Mouse (Mus musculus): ENCODE data around the gene Zfp952. TPM values are rescaled to one million over a fixed set of nuclear protein-coding genes. Genes with fewer than 3 reads are reported as not detected.

The Zfp952 gene
- 8.7 TPM for polyA plus RNA-seq (2014; fragmentation: Illumina TruSeq; extraction: RNeasy Lipid Tissue Mini Kit (QIAGEN cat#74804); ENCODE audit: low read depth, low replicate concordance)

GRCm38 (mm10) chr17:32992699-32993474 lies at the start of gene Zfp952:
TSS of gene Zfp952 (plus strand) at chr17:32993129.

GRCm38 (mm10) chr17:32947215-32947914 lies 45.6 kb upstream of the Zfp952 start, which contains the start of gene Cyp4f13:
TSS of gene Cyp4f13 (minus strand) at chr17:32947402.

GRCm38 (mm10) chr17:32965623-32966290 lies 27.2 kb upstream of the Zfp952 start, which contains the start of gene Zfp472:
TSS of gene Zfp472 (plus strand) at chr17:32965814.

DNA sequence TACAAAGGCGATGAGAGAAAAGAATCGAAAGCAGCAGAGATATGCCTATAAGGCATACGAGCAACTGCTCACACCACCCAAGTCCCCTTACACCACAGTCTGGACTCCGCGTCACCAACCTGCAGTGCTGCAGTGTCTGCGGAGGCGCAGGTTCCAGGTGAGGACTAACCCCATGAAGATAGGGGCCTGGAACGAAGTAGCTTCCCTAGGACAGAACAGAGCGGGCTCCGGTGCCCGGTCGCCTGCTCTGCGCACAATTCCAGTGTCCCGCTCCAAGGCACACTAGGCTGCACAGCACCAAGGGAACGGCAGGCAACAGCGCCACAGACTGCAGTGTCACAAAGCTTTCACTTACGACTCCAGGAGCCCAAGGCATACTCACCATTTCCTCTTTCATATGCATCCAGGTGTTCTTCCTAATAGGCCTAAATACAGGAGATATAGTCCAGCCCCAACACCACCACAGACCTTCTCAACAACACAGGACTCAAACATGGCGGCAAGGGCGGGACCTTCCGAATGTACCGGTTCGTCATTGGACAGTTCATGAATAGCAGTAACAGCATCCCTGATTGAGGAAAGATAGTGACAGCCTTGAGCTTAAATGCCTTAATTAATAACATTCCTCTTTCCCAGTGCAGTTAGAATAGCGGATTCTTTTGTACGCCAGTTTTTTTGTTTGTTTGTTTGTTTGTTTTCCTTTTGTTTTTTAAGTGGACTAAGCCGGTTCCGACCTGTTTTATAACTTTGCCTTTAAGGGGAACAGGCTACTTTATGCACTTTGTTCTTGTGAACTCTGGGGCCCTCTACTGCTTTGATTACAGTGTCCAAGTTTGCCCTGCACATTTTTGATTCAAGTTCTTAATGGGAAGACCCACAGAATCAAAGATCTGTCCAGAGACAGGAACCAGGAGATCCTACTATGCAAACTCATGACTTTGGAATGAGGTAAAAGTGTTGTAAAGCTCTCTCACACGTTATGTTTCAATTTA lies 40.3 kb downstream of the Zfp952 start, which contains the start of gene Zfp763:
TSS of gene Zfp763 (minus strand) at position 503 of the 992 bp plus-strand sequence.

Other genes starting within 250 kb of the Zfp952 start
- gene Zfp871, start 204.8 kb upstream of the Zfp952 start, polyA plus RNA-seq (2014; fragmentation: Illumina TruSeq; extraction: RNeasy Lipid Tissue Mini Kit (QIAGEN cat#74804); ENCODE audit: low read depth, low replicate concordance): 9.2 TPM
- 0.42 TPM for gene Zfp811, start 183.2 kb upstream of the Zfp952 start, polyA plus RNA-seq (2014; fragmentation: Illumina TruSeq; extraction: RNeasy Lipid Tissue Mini Kit (QIAGEN cat#74804); ENCODE audit: low read depth, low replicate concordance)
- 2.0 TPM for gene Zfp799, start 162.9 kb upstream of the Zfp952 start, polyA plus RNA-seq (2014; fragmentation: Illumina TruSeq; extraction: RNeasy Lipid Tissue Mini Kit (QIAGEN cat#74804); ENCODE audit: low read depth, low replicate concordance)
- 2.5 TPM for gene Zfp870, start 101.5 kb upstream of the Zfp952 start, polyA plus RNA-seq (2014; fragmentation: Illumina TruSeq; extraction: RNeasy Lipid Tissue Mini Kit (QIAGEN cat#74804); ENCODE audit: low read depth, low replicate concordance)
- 0.59 TPM for gene Cyp4f14, start 75.8 kb upstream of the Zfp952 start, polyA plus RNA-seq (2014; fragmentation: Illumina TruSeq; extraction: RNeasy Lipid Tissue Mini Kit (QIAGEN cat#74804); ENCODE audit: low read depth, low replicate concordance)
- gene Cyp4f13, start 45.7 kb upstream of the Zfp952 start, polyA plus RNA-seq (2014; fragmentation: Illumina TruSeq; extraction: RNeasy Lipid Tissue Mini Kit (QIAGEN cat#74804); ENCODE audit: low read depth, low replicate concordance): 2.5 TPM
- gene Zfp472, start 27.3 kb upstream of the Zfp952 start, polyA plus RNA-seq (2014; fragmentation: Illumina TruSeq; extraction: RNeasy Lipid Tissue Mini Kit (QIAGEN cat#74804); ENCODE audit: low read depth, low replicate concordance): 7.3 TPM
- gene Zfp763, start 40.3 kb downstream of the Zfp952 start, polyA plus RNA-seq (2014; fragmentation: Illumina TruSeq; extraction: RNeasy Lipid Tissue Mini Kit (QIAGEN cat#74804); ENCODE audit: low read depth, low replicate concordance): 5.3 TPM
- 71.2 TPM for gene 4921501E09Rik, start 74.9 kb downstream of the Zfp952 start, polyA plus RNA-seq (2014; fragmentation: Illumina TruSeq; extraction: RNeasy Lipid Tissue Mini Kit (QIAGEN cat#74804); ENCODE audit: low read depth, low replicate concordance)
- 13.9 TPM for gene Zfp563, start 96.2 kb downstream of the Zfp952 start, polyA plus RNA-seq (2014; fragmentation: Illumina TruSeq; extraction: RNeasy Lipid Tissue Mini Kit (QIAGEN cat#74804); ENCODE audit: low read depth, low replicate concordance)
- 209 TPM for gene Morc2b, start 146.6 kb downstream of the Zfp952 start, polyA plus RNA-seq (2014; fragmentation: Illumina TruSeq; extraction: RNeasy Lipid Tissue Mini Kit (QIAGEN cat#74804); ENCODE audit: low read depth, low replicate concordance)
- not detected for gene Olfr55, start 175.3 kb downstream of the Zfp952 start, polyA plus RNA-seq (2014; fragmentation: Illumina TruSeq; extraction: RNeasy Lipid Tissue Mini Kit (QIAGEN cat#74804); ENCODE audit: low read depth, low replicate concordance)
- gene Olfr239, start 198.2 kb downstream of the Zfp952 start, polyA plus RNA-seq (2014; fragmentation: Illumina TruSeq; extraction: RNeasy Lipid Tissue Mini Kit (QIAGEN cat#74804); ENCODE audit: low read depth, low replicate concordance): not detected
- gene Olfr1564, start 228.6 kb downstream of the Zfp952 start, polyA plus RNA-seq (2014; fragmentation: Illumina TruSeq; extraction: RNeasy Lipid Tissue Mini Kit (QIAGEN cat#74804); ENCODE audit: low read depth, low replicate concordance): 0.08 TPM

All from testis, adult 10 weeks (tissue).